Mouse (Mus musculus) layer of hippocampus, adult 9-10 months (tissue): ENCODE measurements around the gene Tmem97.
"Not testable (repeated sequence)": the region's sequence is repeated elsewhere in the genome, so short reads cannot be mapped to it uniquely, and the experiment has no call there.

ENCODE experiments used
- DNase-seq: peaks from one replicate; pipeline ENCODE4 v3.0.0; 2022; ENCODE audit warnings: low spot score

The Tmem97 gene

DNA sequence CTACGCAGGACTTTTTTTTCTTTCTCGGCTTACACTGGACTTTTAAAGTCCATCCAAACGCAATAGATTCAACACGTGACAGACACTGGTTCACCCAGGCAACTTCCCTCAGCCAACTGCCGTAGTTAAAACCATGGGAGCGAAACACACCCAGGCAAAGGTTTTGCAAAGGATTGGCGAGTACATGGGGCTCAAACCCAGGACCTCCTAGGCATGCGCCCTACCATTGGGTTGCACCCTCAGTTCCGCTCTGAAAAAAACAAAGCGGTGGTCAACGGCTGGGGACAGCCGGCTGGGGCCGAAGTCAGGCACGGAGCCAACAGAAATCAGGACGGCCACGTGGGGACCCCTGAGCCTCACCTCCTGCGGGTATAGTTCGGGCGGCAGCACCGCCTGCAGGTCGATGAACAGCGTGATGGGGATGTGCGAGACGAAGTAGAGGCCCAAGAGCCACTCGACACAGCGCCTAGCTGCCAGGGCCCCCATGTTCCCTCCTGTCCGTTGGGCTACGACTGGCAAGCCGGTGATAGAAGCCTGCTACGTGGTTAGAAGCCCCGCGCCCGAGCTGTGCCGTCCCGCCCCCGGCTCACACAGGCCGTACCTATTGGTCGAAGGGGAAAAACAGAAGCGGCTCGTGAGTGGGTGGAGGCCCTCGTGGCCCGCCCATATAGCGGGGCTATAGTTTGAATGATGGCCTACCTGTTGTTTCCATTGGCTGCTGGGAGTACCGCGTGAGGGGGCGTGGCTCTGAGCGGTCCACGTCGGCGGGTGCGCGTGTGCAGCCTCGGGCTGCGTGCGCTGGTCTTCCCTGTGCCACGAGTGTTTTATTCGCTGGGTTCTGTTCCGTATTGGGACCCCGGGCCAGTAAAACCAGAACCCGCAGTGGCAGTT, at the start of gene Tmem97:
Gene Tmem97 (minus strand): TSS at position 610 of the 891 bp plus-strand sequence.
- peak; percentile 88 for DNase-seq

DNA sequence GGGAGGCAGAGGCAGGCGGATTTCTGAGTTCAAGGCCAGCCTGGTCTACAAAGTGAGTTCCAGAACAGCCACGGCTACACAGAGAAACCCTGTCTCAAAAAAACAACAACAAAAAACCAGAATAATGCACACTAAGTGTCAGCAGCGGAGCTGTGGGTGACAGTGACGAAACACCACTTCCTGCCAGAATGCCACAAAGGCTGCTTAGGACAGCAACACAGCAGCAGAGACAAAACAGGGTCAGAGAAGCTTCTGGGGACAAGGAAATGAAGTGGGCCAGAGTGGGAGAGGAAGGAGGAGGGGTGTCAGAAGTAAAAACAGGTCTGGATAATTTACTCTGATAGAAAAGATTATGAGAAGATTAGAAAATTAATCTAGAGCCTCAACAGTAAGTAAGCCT, 49.5 kb upstream of the Tmem97 start:
- no peak for DNase-seq

DNA sequence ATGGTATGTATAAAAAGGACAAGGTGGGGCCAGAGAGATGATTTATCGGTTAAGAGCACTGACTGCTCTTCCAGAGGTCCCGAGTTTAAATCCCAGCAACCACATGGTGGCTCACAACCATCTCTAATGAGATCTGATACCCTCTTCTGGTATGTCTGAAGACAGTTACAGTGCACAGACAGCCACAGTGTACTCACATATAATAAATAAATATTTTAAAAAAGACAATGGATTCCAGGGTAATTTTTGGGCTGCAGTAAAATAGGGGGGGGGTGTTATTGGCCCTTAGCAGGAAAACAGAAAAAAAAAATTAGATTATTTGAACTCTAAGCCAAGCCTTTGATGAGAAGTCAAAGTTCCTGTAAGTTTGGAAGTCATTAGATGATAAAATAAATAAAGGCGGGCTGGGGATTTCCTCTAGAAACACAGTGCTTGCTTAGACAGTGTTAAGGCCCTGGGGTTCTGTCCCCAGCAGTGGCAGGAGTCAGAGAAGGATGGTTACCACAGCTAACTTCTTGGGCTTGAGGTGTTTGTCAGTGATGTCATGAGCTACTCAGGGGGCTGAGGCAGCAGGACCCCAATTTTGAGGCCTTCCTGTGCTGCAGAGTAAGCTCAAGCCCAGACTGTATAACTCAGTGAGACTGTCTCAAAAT, 48.3 kb upstream of the Tmem97 start:
- DNase-seq: no peak

DNA sequence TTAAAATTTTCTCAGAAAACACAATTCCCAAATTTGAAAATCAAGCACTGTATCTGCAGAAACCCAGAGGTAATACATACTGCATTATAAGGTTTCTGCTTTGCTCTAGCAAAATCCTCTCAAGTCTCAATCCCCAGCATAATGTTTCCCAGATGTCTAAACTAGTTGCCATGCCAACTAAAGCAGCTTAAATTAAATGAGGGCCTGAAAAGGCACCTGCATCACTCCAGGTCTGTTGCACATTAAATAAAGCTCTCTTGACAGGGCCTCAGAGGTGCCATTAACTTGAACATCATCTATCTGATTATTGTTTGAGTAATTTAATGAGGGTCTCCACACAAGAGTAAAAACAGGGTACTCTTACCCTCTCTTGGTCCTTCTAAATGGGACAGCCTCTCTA, 46.2 kb upstream of the Tmem97 start:
- DNase-seq: no peak

DNA sequence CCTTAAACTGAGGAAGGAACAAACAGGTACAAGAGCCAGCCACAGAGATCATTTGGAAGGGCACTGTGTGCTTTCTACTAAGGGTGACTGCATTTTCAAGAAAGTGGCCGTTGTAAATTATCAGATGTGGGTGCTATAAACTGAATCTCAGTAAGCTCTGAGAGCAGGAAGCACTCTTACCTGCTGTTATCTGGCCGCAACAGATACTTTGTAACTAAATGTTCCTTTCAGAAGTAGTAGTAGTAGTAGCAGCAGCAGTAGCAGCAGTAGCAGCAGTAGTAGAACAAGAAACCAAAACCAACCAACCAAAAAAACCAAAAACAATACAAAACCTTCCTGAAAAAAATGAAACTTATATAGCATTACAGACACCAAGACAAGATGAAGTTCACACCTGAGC, 45.2 kb upstream of the Tmem97 start:
- no peak for DNase-seq

DNA sequence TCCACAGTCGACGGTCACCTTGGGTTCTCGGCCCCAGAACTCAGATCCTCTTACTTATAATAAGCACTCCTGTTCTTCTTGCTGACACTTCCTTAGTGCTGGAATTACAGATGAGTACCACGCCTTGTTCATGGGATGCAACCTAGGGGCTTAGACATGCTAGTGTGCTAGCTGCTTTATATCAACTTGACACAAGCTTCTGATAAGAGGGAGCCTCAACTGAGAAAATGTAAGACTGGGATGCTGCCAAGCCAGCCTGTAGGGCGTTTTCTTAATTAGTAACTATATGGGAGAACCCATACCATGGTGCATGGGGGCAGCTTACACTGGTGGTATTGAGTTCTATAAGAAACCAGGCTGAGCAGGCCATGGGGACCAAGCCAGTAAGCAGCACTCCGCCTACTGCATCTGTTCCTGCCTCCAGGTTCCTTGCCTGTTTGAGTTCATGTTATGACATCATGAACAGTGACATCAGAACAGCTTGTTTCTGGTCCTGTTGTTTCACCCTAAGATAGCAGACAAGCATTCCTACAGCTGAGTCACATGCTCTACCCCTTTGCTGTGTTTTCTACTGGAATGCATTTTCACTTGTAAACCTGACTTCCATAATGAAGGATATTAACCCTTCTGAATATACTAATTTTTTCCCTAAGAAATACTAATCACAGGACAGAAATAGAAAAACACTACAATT, 43.8 kb upstream of the Tmem97 start:
- DNase-seq: no peak

DNA sequence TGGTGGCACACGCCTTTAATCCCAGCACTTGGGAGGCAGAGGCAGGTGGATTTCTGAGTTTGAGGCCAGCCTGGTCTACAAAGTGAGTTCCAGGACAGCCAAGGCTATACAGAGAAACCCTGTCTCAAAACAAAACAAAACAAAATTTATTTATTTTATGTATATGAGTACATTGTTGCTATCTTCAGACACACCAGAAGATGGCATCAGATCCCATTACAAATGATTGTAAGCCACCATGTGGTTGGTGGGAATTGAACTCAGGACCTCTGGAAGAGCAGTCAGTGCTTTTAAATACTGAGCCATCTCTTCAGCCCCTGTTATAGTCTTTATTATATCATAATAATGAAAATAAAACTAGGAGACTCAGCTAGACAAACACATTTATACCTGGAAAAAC, 37.1 kb upstream of the Tmem97 start:
- DNase-seq: not testable (repeated sequence)

DNA sequence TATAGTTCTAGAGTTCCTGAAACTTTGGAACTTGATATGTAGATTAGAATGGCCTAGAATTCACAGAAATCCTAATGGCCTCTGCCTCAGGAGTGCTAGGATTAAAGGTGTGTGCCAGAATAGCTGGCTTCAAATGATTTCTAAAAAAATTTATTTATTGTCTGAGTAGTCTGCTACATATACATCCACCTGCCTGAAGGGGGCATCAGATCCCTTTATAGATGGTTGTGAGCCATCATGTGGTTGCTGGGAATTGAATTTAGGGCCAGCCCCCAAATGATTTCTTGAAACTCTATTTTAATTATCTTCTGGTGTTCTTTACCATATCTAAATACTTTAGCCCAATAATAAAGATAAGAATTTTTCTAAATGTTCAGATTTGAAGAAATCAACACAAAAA, 35.5 kb upstream of the Tmem97 start:
- DNase-seq: no peak

DNA sequence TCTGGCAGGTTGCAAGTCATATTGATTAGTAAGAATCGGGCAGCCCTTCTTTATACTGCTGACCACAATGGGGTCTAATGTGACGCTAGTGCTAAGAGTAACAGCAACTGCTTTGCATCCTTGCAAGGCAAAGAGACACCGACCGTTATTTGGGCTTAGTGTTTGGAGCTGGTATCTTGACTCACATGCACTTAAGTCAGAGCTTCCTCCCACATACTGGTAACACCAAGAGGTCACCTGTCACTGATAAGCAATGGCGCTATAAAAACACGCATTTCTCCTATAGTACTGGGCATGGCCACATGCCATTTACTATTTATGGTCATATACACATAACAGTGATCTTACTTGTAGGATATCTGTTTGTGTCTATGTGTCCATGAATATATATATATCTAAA, 32.3 kb upstream of the Tmem97 start:
- DNase-seq: no peak

DNA sequence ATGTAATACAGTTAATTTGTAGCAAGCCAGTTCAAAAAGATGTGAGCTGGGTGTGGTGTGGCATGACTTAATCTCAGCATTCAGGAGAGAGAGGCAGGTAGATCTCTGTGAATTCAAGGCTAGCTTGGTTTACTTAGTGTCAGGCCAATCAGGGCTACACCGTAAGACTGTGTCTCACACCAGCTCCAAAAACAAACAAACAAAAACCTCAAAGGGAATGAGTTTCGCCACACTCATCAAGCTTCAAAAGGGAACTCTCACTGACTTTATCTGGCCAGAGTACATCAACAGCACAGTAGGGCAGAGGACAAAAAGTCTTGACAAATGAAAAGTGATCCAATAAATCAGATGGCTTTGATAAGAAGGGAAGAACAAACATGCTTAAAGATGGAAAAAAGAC, 24.4 kb upstream of the Tmem97 start:
- no peak for DNase-seq

DNA sequence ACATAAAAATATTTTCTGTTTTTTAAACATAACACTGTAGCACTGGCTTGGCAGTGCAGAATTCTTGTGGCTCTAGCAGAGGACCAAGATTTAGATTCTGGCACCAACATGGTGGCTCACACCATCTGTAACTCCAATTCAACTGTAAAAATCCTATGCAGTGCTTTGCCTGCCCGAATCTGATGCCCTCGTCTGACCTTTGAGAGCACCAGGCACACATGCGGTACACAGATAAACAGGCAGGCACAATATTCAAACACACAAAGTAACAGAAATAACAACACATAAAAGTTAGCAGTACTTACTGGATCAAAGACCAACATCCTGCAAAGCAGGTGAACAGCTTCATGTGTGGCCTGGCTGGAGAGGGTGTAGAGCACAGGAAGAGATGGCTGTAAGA, 24.0 kb upstream of the Tmem97 start:
- DNase-seq: no peak

DNA sequence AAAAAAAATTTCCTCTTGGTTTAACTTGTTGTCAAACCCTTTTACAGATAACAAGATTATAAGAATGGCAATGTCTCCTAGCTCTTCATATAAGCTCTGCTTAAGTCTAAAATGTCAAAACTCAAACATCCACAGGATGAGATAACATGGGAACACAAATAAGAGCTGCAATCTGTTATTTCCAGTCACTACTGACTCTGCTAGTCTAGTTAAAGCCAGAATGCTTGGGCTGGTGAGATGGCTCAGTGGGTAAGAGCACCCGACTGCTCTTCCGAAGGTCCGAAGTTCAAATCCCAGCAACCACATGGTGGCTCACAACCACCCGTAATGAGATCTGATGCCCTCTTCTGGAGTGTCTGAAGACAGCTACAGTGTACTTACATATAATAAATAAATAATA, 23.5 kb upstream of the Tmem97 start:
- DNase-seq: not testable (repeated sequence)

DNA sequence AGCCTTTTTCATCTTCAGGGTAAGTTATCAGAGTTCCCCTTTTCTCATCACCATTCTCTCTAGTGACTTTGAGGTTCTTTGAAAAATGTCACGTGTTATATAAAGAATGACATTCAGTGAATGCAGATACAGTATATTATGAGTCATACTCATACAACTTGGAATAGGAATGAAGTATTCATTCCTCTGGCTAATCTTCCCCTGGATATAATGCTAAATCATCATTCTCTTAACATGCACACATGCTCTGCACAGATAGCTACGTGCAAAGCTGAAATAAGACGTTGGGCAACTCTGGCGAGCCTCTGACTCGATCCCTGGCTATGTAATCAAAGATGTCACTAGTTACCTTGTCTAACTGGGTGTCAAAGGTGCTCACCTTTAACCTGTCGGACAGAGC, 21.3 kb upstream of the Tmem97 start:
- no peak for DNase-seq

DNA sequence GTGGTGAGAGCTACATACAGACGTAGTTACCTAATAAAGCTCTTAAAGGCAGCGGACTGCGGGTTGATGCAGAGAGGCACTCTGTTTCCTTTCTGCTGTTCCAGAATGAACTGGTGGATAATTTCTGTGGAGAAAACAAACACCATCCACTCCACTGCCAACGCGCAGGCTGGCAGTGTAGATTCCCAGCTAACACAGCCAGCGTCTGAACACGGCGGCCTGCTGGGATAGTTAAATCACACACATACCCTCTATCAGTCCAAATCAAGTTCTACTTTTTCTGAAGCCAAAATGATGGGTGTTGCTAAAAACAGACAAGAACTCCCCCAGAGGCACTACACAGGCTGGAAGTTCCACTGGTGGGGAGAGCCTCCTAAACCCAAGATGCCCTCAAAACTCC, 20.9 kb upstream of the Tmem97 start:
- peak; percentile 35 for DNase-seq

DNA sequence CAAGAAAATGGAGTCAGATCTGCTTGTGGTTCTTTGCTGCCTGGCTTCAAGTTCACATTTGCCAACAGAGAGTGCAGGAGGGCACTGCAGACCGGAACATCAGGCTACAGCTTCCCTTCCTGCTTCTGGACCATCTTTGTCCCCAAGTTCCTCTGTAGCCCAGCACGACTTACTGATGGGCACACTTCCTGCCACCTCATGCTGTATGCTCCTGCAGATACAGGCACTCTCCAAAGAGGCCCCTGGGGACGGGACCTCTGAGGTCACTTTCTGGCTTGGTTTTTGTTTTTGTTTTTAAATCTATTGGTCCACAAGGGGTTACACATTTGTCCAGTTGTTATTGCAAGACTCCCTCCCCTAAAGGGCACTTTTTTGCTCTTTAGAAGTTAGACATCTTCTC, 19.2 kb upstream of the Tmem97 start:
- DNase-seq: no peak

DNA sequence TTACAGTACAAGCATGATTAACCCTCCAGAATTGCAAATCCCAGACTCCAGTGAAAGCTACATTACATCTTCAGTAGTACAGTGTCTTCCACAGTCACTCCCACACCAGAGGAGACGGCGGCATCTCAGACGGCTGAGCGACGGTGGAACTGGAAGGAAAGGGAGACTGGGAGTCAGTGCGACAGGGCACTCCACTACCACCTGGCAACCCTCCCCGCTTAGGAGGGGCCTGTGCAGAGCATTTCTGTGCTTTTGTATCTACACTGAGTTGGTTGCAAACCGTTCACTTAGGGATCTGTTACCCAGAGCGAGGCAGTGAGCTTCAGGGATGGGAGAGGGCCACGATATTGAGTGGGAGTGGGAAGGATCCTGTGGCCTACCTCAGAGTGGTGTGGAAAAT, 18.2 kb upstream of the Tmem97 start:
- DNase-seq: no peak

DNA sequence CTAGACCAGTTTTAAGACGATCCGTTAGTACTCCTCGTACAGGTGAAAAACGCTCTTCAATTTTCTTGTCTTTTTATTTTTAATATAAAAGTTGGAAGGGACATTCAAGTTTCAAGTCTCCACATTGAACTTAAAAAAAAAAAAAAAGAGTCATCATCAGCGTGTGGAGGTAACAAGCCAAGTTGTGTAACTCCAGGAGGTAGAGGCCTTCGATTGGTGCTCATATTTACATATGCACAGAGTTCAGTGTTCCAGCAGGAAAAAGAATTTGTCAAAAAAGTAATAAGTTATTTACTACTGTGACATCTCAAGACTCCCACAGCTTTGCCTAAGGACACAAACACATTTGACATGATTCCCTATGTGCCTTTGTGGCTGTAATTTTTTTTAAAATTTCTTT, 17.0 kb upstream of the Tmem97 start:
- DNase-seq: no peak

DNA sequence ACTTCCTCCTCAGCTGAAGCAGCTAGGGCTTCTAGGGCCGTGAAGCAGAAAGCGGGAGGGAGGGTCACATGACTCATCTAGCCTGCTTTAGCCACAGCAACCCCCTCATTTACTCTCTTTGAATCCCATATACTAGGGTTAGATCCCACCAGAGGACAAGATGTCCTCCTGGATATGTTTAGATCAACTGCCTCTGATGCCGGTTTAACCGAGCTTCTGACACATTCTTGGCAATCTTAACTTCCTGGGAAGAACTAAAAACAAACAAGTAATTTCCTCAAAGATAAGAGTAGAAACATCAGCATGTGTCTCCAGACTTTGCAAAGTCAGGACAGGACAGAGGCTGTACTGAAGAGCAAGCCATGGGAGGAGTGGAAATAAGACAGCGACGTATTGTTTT, 16.2 kb upstream of the Tmem97 start:
- DNase-seq: no peak

DNA sequence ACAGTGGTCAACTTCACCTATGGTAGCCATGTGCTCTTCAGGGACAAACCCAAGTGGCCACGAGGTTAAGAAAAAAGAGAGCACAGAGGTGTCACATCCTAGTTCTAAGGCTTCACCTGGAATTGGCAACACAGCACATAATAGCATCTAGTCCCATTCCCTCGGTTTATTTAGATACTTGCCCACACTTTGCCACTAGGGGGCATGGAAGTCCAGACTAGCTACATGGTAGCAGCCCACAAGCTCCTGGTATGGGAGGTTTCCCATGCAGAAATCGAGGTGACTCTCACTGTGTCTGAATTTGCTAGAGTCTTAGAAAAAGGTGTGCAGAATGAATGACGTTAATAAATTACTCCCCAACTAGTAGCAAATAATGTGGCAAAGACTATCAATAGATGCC, 9.9 kb upstream of the Tmem97 start:
- DNase-seq: peak; percentile 76

DNA sequence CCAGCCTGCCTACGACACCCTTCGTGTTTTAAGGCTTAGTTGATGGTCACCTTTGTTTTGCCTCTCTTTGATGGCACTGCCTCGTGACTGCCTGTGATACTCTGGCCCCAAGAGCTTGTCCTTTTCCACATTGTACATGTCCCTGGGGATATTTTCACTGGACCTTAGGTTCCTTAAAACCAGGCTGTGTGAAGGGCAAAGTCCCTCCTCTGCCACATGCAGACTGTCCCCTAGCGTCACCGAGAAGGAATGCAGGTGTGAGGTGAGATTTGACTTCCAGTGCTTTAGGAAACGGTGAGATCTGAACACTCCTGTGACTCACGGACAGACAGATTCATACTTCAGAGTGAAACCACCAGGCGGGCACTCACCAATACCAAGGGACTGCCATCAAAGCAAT, 6.7 kb upstream of the Tmem97 start:
- no peak for DNase-seq

DNA sequence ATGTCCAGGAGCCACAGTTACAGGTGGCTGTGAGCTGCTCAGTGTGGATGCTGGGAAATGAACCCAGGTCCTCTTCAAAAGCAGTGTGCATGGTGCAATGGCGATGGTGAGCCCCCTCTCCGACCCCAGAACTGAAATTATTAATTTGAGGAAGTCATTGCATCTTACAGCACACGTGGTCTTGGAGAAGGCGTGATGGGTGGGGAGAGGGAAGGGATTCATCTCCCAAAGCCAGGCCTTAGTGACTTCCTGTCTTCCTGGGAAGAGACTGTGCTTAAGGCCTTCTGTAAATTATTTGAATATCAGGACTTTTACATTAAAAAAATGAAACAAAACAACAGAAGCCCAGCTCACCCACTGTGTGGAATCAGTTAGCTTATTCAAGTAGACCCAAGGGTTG, 5.5 kb upstream of the Tmem97 start:
- no peak for DNase-seq

DNA sequence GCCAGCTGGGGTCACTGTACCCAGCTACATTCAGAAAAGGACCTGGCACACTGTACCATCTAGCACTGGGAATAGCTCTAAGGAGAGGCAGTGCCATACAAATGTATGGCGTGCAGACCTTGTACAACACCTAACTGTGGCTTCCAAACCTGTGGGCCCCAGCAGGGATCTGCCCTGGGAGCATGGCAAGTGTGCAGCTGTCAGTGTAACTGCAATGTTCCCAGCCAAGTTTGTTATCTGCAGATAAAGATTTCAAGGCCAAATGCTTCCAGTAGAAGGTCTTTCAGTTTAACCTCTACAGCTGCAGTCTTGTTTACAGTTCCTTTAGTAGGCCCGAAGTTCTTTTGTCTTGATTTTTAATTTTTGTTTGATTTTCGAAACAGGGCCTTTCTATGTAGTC, 5.0 kb upstream of the Tmem97 start:
- no peak for DNase-seq

DNA sequence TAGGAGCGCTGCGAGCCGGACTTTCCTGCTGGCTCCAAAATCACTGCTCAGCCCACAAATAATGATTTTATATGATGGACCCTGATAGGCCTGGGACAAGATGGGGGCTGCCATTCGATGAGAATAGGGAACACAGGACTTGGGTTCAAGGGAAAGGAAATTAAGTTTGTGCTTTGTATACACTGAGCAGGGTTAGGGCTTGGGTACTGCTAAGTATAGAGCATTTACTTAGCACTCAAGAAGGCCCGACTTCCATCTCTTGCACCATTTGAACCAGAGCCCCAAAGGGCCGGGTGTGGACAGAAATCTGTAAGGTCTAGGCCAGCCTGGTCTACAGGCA, 452 bp upstream of the Tmem97 start:
- DNase-seq: no peak
